15 mouse cellular contexts compared by ENCODE assay signal in genomic region chr6:72275527-72275926, GRCm38 (mm10). TPM values are rescaled to one million over a fixed set of nuclear protein-coding genes. Genes with fewer than 3 reads are reported as not detected.
"Had no signal": no experiment of that assay in that cellular context is flagged by ENCODE, and none has a peak within 500 bp of the region (broad histone marks: within the 10 kb centered on the region; RNA-seq: fewer than 3 reads in every experiment).

No protein-coding gene starts in this region.

- DNase-seq: kidney, adult 8-10 months; kidney, postnatal 25 days; right cerebral cortex, adult 18-20 months; thymus, postnatal 25 days had no signal

- H3K36me3 ChIP-seq: limb, embryonic 10.5 days; midbrain, embryonic 12.5 days; neural tube, embryonic 13.5 days had no signal

- H3K4me2 ChIP-seq: midbrain, embryonic 12.5 days; neural tube, embryonic 13.5 days had no signal

- H3K27ac ChIP-seq: left cerebral cortex, adult 2 months; limb, embryonic 10.5 days; midbrain, embryonic 12.5 days; neural tube, embryonic 13.5 days had no signal

- ATAC-seq: intestine, postnatal 0 days; midbrain, embryonic 16.5 days had no signal

- H3K4me3 ChIP-seq: left cerebral cortex, adult 2 months; limb, embryonic 10.5 days; midbrain, embryonic 12.5 days; neural tube, embryonic 13.5 days had no signal

- H3K27me3 ChIP-seq: megakaryocyte, embryonic 14.5 days; midbrain, embryonic 12.5 days; neural tube, embryonic 13.5 days had no signal

- H3K4me1 ChIP-seq: midbrain, embryonic 12.5 days; neural tube, embryonic 13.5 days had no signal

- H3K9ac ChIP-seq: midbrain, embryonic 12.5 days; neural tube, embryonic 13.5 days had no signal

- H3K9me3 ChIP-seq: limb, embryonic 10.5 days; megakaryocyte, embryonic 14.5 days; midbrain, embryonic 12.5 days; neural tube, embryonic 13.5 days had no signal

RNA-seq across cellular contexts. Expression of gene Sftpb, which starts 28.9 kb away (rescaled TPM):
- total RNA-seq: layer of hippocampus, postnatal 25 days; left cerebral cortex, adult 2 months; left cerebral cortex, postnatal 14 days had no signal
- polyA plus RNA-seq: limb, embryonic 10.5 days; limb, embryonic 14.5 days; midbrain, embryonic 12.5 days; stomach, postnatal 0 days had no signal
